Mouse (Mus musculus) cerebellum, adult 2 months (tissue): ENCODE measurements around the gene Lrrc71.

ENCODE experiments used
- CTCF ChIP-seq: fragments of 200-500 bp; IDR thresholded peaks from 2 replicates; pipeline ENCODE4 v1.5.1; 2011; ENCODE audit warnings: low read depth, mild to moderate bottlenecking, control low read depth, low read length, moderate library complexity, borderline replicate concordance; ENCODE audit not compliant: insufficient read depth
- POLR2A ChIP-seq: fragments of 200-500 bp; IDR thresholded peaks from 2 replicates; pipeline ENCODE4 v1.6.1; 2011; ENCODE audit warnings: low read length, control low read depth, borderline replicate concordance; ENCODE audit not compliant: insufficient read depth

DNA sequence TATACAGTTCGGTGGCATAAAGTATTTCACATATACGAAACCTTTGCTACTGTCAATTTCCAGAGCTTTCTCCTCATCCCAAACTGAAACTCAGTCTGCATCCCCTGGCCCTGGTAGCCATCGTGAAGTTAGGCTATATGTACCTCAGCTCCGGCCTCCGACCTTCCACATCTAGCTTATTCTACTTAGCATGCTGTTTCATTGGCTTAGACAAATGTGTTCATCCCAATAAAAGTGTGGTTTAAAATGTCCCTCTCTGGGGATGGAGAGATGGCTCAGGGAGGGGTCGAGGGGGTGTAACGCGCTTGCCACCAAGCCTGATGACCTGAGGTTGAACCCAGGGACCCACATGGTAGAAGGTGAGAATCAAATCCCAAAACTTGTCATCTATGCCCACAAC is 21.1 kb upstream of the Lrrc71 start:
- TF ChIP-seq CTCF (no peak), POLR2A (no peak)
